Mouse (Mus musculus) liver, embryonic 15.5 days (tissue): ENCODE data around the gene Fam124b. TPM values are rescaled to one million over a fixed set of nuclear protein-coding genes. Genes with fewer than 3 reads are reported as not detected.

Source experiments
- ATAC-seq: fragments of 200-750 bp; cut with Nextera tagmentation; 2 replicates; pipeline ENCODE4 v1.8.0; 2017; ENCODE audit warnings: moderate number of reproducible peaks, mild to moderate bottlenecking, moderate library complexity; ENCODE audit not compliant: insufficient read depth
- H3K27ac ChIP-seq: fragments of 300-500 bp; sonication (generic); replicated peaks from 2 replicates; pipeline ENCODE4 v1.5.1; 2015; ENCODE audit warnings: mild to moderate bottlenecking, inconsistent platforms
- H3K27me3 ChIP-seq: fragments of 300-500 bp; sonication (generic); 2 replicates; pipeline ENCODE4 v1.6.1; 2015; ENCODE audit warnings: mild to moderate bottlenecking, inconsistent platforms
- H3K36me3 ChIP-seq: fragments of 300-500 bp; sonication (generic); replicated peaks from 2 replicates; pipeline ENCODE4 v1.6.1; 2015; ENCODE audit warnings: moderate library complexity, mild to moderate bottlenecking, inconsistent platforms
- H3K4me1 ChIP-seq: fragments of 300-500 bp; sonication (generic); replicated peaks from 2 replicates; pipeline ENCODE4 v1.6.1; 2015; ENCODE audit warnings: inconsistent platforms
- H3K4me2 ChIP-seq: fragments of 300-500 bp; sonication (generic); 2 replicates; pipeline ENCODE4 v1.6.1; 2015; ENCODE audit warnings: moderate library complexity, mild to moderate bottlenecking, inconsistent platforms
- H3K4me3 ChIP-seq: fragments of 300-500 bp; sonication (generic); replicated peaks from 2 replicates; pipeline ENCODE4 v1.5.1; 2015; ENCODE audit warnings: mild to moderate bottlenecking, inconsistent platforms
- H3K9ac ChIP-seq: fragments of 300-500 bp; sonication (generic); 2 replicates; pipeline ENCODE4 v1.6.1; 2015; ENCODE audit warnings: moderate library complexity, mild to moderate bottlenecking, inconsistent platforms
- H3K9me3 ChIP-seq: fragments of 300-500 bp; sonication (generic); replicated peaks from 2 replicates; pipeline ENCODE4 v1.6.1; 2016; ENCODE audit warnings: inconsistent platforms
- WGBS: fragments of 180-500 bp; shearing (Covaris S2); methylation state at CpG from one replicate; pipeline ENCODE4 v1.1.7; 2015; ENCODE audit warnings: mixed read lengths; ENCODE audit not compliant: insufficient replicate concordance; 5-methylcytosine and 5-hydroxymethylcytosine counted together
- polyA plus RNA-seq: library from polyadenylated mRNA; unstranded; fragments of >200 nt; fragmentation: Nextera tagmentation; extraction: Ambion mirVana; gene quantifications from 2 replicates; pipeline ENCODE4 v1.2.1, GENCODE M21; 2015

Fam124b gene
- polyA plus RNA-seq, 1 experiment from 2014 or later: not detected

DNA sequence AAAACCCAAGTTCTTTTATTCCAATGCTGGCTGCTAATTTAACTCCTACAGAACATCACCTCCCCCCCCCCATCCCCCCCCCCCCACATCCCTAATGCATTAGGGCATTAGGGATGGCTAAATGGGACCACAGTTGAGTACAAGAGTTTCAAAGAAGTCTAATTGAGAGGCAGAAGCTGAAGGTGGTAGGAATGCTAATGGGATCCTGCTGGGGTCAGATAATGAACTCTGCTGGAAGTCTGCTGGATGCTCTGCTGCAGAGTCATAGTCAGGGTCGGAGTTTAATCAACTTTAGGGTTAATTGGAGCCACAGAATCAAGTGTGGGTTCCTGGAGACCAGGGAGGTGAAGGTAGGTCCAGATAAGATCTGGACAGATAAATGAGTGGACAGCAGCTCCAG is 17.9 kb upstream of the Fam124b start:
- Histone ChIP-seq H3K36me3 (no peaks in the 10 kb centered on the region), H3K27ac (no peak overlapping the region), H3K9ac (no peak overlapping the region), H3K4me1 (no peaks in the 10 kb centered on the region), H3K4me2 (no peak overlapping the region), H3K9me3 (no peaks in the 10 kb centered on the region), H3K4me3 (no peak overlapping the region), H3K27me3 (no peaks in the 10 kb centered on the region)
- WGBS: 25% methylated on average over 1 of the region's 1 CpGs
- no peak for ATAC-seq

DNA sequence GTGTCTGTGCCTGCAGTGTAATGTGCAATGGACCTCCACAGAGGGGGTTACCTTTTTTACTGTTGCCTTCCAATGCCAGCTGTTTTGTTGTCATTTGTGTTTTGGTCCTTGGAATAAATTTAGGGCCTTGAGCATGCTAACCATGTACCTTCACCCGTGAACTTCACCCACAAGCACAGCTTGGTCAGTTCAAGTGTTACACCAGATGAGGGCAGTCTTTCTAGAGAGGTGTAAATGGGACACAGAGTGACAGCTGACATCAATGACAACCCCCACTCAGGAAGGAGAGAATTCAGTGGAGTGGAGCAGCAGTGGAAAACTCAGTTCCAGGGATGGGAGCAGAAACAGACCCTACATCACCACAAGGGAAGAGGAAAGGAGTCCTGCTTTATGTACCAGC is 12.3 kb upstream of the Fam124b start:
- WGBS: 45% methylated on average over 1 of the region's 1 CpGs
- Histone ChIP-seq H3K27ac (no peak overlapping the region), H3K9me3 (no peaks in the 10 kb centered on the region), H3K4me2 (no peak overlapping the region), H3K27me3 (no peaks in the 10 kb centered on the region), H3K4me1 (no peaks in the 10 kb centered on the region), H3K4me3 (no peak overlapping the region), H3K36me3 (no peaks in the 10 kb centered on the region), H3K9ac (no peak overlapping the region)
- no peak for ATAC-seq

DNA sequence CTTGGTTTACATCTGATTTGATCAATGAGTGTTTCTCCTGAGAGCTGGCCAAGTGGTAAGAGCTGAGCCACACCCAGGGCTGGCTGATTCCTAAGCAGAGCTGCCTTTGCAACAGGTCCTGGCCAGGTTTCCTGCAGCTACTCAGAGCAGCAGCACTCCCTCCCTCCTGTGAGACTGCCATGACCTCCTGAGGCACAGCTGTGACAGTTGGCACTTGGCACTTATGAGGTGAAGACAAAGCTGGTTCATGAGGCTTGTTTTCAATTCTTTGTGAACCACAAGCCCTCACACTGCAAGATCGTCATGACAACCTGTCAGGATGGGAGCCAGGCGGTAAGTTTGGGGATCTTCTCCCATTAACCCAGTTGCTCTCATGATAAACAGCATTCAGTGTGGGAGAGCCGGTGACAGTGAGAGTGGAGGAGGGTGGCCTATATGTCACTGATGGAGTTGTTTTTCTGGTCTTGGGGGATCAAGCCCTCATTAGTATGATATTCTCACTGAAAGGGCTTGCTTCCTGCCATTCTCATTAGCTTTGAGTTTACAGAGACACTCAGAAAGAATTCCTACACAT is 6.7 kb upstream of the Fam124b start:
- ATAC-seq: no peak
- Histone ChIP-seq H3K36me3 (no peaks in the 10 kb centered on the region), H3K27me3 (no peaks in the 10 kb centered on the region), H3K4me2 (no peak overlapping the region), H3K27ac (no peak overlapping the region), H3K9ac (no peak overlapping the region), H3K4me3 (no peak overlapping the region), H3K4me1 (no peaks in the 10 kb centered on the region), H3K9me3 (no peaks in the 10 kb centered on the region)
- 43% methylated on average over 3 of the region's 3 CpGs for WGBS

DNA sequence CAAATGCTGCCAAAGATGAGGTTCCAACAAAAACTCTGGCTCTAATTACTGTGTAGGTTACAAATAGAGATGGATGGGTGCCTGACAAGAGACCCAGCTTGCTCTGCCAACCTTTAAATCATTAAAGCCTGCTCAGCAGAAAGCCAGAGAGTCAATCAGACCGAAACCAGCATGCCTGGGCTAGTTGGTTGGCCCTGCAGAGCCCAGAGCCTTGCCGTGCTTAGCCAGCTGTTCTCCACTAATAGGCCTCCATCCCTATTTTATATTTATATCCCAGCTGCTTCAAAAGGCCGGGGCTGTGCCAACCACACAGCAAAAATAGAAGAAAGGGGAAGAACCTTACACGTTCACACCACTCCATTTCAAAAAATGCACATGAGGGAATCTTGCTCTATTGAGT is 2.9 kb upstream of the Fam124b start:
- Histone ChIP-seq H3K4me3 (no peak overlapping the region), H3K36me3 (no peaks in the 10 kb centered on the region), H3K27me3 (no peaks in the 10 kb centered on the region), H3K27ac (no peak overlapping the region), H3K9ac (no peak overlapping the region), H3K9me3 (no peaks in the 10 kb centered on the region), H3K4me1 (no peaks in the 10 kb centered on the region), H3K4me2 (no peak overlapping the region)
- WGBS: 42% methylated on average over 4 of the region's 4 CpGs
- ATAC-seq: no peak

DNA sequence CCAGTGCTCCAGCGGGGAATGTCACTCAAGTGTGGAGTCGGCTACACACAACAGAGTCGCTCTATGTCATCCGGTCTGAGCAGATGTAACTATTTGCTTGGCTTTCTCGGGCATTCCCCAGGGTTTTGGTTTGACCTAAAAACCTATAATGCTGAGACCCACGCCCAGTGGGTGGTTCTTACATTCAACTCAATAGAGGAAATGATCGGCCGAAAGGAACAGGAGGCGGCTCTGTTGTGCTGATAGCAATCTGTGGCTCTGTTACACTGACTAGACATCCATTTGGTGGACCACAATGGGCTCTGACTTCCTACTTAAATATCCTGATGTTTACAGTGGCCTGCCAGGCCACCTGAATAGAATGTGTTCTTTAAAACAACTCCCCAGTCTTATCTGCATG is 4.4 kb downstream of the Fam124b start:
- no peaks in the 10 kb centered on the region for H3K27me3 ChIP-seq
- no peak overlapping the region for H3K4me2 ChIP-seq
- no peaks in the 10 kb centered on the region for H3K36me3 ChIP-seq
- WGBS: 19% methylated on average over 9 of the region's 9 CpGs
- H3K9me3 ChIP-seq: no peaks in the 10 kb centered on the region
- H3K27ac ChIP-seq: no peak overlapping the region
- no peak overlapping the region for H3K9ac ChIP-seq
- H3K4me3 ChIP-seq: no peak overlapping the region
- ATAC-seq: no peak
- no peaks in the 10 kb centered on the region for H3K4me1 ChIP-seq

DNA sequence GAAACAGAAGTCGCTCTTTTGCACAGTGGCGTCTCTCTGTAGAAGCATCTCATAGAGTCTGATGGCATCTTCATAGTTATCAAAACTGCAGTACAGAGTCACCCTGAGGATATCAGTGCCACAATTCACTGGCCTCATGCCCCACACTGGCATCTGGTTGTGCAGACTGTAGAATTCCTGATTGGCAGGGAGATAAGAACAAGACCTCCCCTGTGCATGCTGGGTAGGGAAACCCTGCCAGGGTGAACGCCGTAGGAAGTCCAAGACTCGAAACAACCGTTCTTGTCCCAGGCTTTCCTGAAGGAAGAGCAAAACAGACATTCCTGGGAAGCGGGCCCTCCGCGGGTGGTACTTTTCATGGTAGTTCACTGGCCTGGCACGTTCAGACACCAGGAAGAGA is 5.1 kb downstream of the Fam124b start:
- Histone ChIP-seq H3K27me3 (no peaks in the 10 kb centered on the region), H3K4me3 (no peak overlapping the region), H3K4me2 (no peak overlapping the region), H3K9me3 (no peaks in the 10 kb centered on the region), H3K27ac (no peak overlapping the region), H3K9ac (no peak overlapping the region), H3K4me1 (no peaks in the 10 kb centered on the region), H3K36me3 (no peaks in the 10 kb centered on the region)
- no peak for ATAC-seq
- WGBS: 49% methylated on average over 10 of the region's 10 CpGs

DNA sequence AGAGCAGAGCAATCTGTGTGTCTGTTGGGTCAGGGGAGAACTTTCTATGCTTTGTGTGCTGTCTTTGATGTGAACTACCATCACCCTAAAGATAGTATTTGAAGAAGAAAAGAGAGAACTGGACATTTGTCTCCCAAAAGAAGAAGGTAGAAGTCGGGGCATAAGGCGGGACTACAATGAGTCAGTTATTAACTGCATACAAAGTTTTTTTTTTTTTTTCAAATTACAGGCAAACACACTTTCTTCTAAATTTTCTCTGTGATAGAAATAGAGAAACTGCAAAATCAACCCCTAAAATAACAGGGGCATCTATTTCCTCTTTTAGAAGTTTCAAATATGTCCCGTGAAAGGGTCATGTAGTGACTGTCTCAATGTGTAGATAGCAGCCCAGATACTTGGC is 16.0 kb downstream of the Fam124b start:
- Histone ChIP-seq H3K9me3 (no peaks in the 10 kb centered on the region), H3K36me3 (no peaks in the 10 kb centered on the region), H3K4me1 (no peaks in the 10 kb centered on the region), H3K27ac (no peak overlapping the region), H3K9ac (no peak overlapping the region), H3K27me3 (no peaks in the 10 kb centered on the region), H3K4me3 (no peak overlapping the region), H3K4me2 (no peak overlapping the region)
- no peak for ATAC-seq
- WGBS: 50% methylated on average over 3 of the region's 3 CpGs

DNA sequence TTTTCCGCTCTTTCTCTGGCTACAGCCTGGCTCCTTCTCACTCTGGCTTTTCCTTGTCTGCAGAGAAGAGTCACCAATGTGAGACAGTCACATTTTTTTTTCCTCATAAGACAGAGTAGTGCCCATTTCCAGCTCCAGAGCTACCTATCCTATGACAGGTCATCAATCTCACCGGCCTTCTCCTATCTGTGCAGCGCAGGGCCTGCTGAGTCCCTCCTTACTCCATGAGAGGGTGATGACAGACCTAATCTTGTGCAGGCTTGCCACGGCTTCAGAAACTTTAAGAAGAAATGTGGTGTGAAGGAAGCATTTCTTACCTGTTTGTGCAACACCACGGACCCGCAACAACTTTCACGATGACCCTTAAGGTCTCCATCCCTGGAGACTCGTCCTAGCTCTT is 25.4 kb downstream of the Fam124b start:
- H3K9me3 ChIP-seq: no peaks in the 10 kb centered on the region
- H3K4me1 ChIP-seq: no peaks in the 10 kb centered on the region
- H3K27me3 ChIP-seq: no peaks in the 10 kb centered on the region
- no peak overlapping the region for H3K4me3 ChIP-seq
- H3K9ac ChIP-seq: no peak overlapping the region
- no peak overlapping the region for H3K27ac ChIP-seq
- WGBS: 67% methylated on average over 8 of the region's 8 CpGs
- H3K4me2 ChIP-seq: no peak overlapping the region
- no peak for ATAC-seq
- H3K36me3 ChIP-seq: no peaks in the 10 kb centered on the region

DNA sequence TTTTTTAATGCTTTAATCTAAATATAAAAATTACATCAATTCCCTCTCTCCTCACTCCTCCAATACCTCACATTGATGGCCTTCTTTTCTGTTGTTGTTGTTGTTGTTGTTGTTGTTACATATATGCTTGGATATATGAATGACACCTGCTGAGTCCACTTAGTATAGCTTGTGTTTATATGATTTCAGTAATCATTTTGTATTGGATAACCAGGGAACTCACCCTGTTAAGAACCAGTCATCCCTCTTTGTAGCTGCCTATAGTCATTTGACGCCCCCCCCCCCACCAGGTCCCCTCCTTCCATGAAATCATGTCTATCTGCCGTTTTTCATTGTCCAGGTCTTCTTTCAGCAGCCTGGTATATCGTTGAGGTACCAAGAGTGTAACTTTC is 36.9 kb downstream of the Fam124b start:
- H3K36me3 ChIP-seq: no peaks in the 10 kb centered on the region
- H3K9ac ChIP-seq: no peak overlapping the region
- no peak for ATAC-seq
- no peak overlapping the region for H3K4me3 ChIP-seq
- H3K27ac ChIP-seq: no peak overlapping the region
- WGBS: 38% methylated on average over 3 of the region's 3 CpGs
- no peaks in the 10 kb centered on the region for H3K4me1 ChIP-seq
- no peaks in the 10 kb centered on the region for H3K27me3 ChIP-seq
- H3K4me2 ChIP-seq: no peak overlapping the region
- H3K9me3 ChIP-seq: no peaks in the 10 kb centered on the region

DNA sequence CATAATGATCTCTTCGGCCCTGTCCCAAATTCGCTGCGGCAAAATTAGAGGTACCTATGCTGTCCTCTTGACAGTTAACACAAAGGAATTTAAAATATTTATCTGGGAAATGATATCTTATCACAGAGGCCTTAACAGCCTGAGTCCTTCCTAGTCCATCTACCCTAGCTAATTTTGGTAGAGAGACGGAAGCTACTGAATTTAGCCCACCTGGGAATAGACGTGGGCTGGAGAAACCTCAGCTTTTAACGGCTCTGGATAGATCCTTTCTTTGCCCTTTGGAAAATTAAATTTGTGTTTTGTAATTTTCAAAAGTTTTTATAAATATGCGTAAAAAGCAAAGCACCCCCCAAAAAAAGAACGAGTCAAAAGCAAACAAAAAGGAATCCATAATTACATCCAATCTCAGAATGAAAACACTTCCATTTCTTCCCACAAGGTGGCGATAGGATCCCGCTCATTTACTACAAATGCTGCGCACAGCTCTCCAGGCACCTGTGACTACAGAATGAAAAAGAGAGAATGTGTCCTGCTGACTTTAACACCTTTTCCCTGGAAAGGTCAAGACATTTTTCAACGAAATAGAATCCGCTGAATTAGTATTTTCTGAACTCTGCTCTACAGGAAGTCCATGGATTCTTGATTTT is 37.4 kb downstream of the Fam124b start:
- WGBS: 36% methylated on average over 13 of the region's 13 CpGs
- Histone ChIP-seq H3K4me2 (no peak overlapping the region), H3K4me3 (no peak overlapping the region), H3K9me3 (no peaks in the 10 kb centered on the region), H3K27ac (no peak overlapping the region), H3K9ac (no peak overlapping the region), H3K4me1 (no peaks in the 10 kb centered on the region), H3K36me3 (no peaks in the 10 kb centered on the region), H3K27me3 (no peaks in the 10 kb centered on the region)
- ATAC-seq: no peak

DNA sequence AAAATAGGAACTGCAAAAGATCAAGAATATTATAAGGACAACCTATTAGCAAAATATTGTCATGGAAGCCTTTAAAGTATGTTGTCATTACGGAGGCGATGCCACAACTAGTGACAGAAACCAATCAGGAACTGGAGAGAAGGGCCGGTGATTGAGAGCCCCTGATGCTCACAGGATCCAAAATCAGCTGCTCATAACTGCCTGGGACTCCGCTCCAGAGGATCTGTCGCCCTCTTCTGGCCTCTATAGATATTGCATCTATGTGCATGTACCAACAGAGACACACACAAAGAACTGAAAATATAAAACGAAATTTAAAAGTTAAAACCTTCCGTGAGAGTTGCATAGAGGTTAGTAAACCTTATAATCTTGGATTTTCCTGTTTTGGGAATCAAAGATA is 38.1 kb downstream of the Fam124b start:
- Histone ChIP-seq H3K27ac (no peak overlapping the region), H3K4me2 (no peak overlapping the region), H3K9ac (no peak overlapping the region), H3K9me3 (no peaks in the 10 kb centered on the region), H3K4me3 (no peak overlapping the region), H3K4me1 (no peaks in the 10 kb centered on the region), H3K36me3 (no peaks in the 10 kb centered on the region), H3K27me3 (no peaks in the 10 kb centered on the region)
- WGBS: 51% methylated on average over 7 of the region's 7 CpGs
- ATAC-seq: no peak
